8 mouse cellular contexts compared by ENCODE assay signal in the genomic region with DNA sequence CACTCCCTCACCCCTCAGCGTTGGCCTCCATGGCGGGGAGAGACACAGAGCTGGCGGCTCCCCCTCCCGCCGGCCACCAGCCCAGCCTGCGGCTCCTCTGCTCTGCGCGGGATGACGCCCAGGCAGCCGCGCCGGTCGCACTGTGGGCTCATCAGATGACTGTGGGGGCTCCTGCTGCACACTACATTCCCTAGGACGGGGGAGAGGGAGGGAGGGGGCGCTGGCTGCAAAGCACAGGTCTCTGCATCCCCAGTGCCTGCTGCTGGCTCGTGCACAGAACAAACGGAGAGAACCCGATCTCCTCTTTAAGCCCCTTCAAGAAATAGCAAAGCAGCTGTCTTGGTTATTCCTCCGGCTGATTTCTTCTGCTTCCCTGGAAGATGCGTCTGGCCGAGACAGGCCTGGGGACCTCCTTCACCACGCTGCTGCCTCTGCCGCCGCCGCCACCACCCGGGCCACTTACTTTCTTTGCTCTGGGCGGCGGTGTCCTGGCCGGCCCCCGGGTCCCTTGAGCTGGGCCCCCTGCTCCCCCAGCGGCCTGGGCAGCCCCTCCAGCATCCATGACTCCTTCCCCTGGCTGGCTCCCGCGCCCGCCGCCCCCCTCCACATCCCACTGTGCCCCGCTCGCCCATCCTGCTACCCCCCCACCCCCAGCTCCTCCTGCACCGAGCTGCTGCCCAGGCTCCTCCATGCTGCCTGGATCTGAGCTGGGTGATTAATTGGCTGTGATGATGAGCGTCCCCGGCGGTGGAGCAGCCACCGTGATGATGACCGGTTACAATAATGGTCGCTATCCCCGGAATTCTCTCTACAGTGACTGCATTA.
DNase-seq lines count a peak whose midpoint lies in the region; ATAC-seq lines count a peak whose summit lies in the region.

No protein-coding gene starts in this region.

- H3K9ac ChIP-seq in embryonic facial prominence, embryonic 12.5 days, result peak overlapping the region; percentile 60
- peak overlapping the region; percentile 80 for H3K9ac ChIP-seq in hindbrain, embryonic 11.5 days (ENCODE audit: low read depth, low read length)
- peak overlapping the region; percentile 63 for H3K9ac ChIP-seq in neural tube, embryonic 15.5 days (replicated peaks)

- H3K9me3 ChIP-seq in embryonic facial prominence, embryonic 12.5 days, result no peaks in the 10 kb centered on the region
- H3K9me3 ChIP-seq in hindbrain, embryonic 11.5 days (ENCODE audit: control insufficient read depth, low read length), result no peaks in the 10 kb centered on the region
- no peaks in the 10 kb centered on the region for H3K9me3 ChIP-seq in limb, embryonic 10.5 days (replicated peaks)
- no peaks in the 10 kb centered on the region for H3K9me3 ChIP-seq in neural tube, embryonic 15.5 days (replicated peaks)

- peak overlapping the region; percentile 96 for H3K4me2 ChIP-seq in embryonic facial prominence, embryonic 12.5 days (replicated peaks)
- H3K4me2 ChIP-seq in hindbrain, embryonic 11.5 days (replicated peaks; ENCODE audit: low read depth, low read length), result peak overlapping the region; percentile 88
- H3K4me2 ChIP-seq in neural tube, embryonic 15.5 days, result peak overlapping the region; percentile 87

- peak; percentile 81 for ATAC-seq in embryonic facial prominence, embryonic 12.5 days (ENCODE audit: insufficient number of reproducible peaks, insufficient read depth, low FRiP score, low TSS enrichment)
- ATAC-seq in hindbrain, embryonic 11.5 days (ENCODE audit: low FRiP score), result peak; percentile 89
- peak; percentile 87 for ATAC-seq in neural tube, embryonic 15.5 days (ENCODE audit: low FRiP score)

- peak overlapping the region; percentile 51 for H3K4me3 ChIP-seq in embryonic facial prominence, embryonic 12.5 days
- peak overlapping the region; percentile 55 for H3K4me3 ChIP-seq in hindbrain, embryonic 11.5 days (ENCODE audit: low read depth, low read length)
- peak overlapping the region; percentile 67 for H3K4me3 ChIP-seq in limb, embryonic 10.5 days
- peak overlapping the region; percentile 48 for H3K4me3 ChIP-seq in neural tube, embryonic 15.5 days (replicated peaks)

- DNase-seq in layer of hippocampus, adult 11-12 months (ENCODE audit: low spot score), result peak; percentile 62
- no peak for DNase-seq in layer of hippocampus, adult 9-10 months (ENCODE audit: low spot score)
- peak; percentile 77 for DNase-seq in hindbrain, embryonic 11.5 days (ENCODE audit: low spot score)
- peak; percentile 71 for DNase-seq in limb, embryonic 10.5 days (ENCODE audit: low spot score)
- DNase-seq in spleen, adult 12 weeks (ENCODE audit: low spot score), result no peak
- no peak for DNase-seq in kidney, postnatal 25 days

- WGBS in embryonic facial prominence, embryonic 12.5 days, result under 1% methylated on average over 43 of the region's 45 CpGs
- WGBS in hindbrain, embryonic 11.5 days, result under 1% methylated on average over 41 of the region's 45 CpGs
- under 1% methylated on average over 45 of the region's 45 CpGs for WGBS in limb, embryonic 10.5 days
- under 1% methylated on average over 45 of the region's 45 CpGs for WGBS in neural tube, embryonic 15.5 days

- no peaks in the 10 kb centered on the region for H3K27me3 ChIP-seq in embryonic facial prominence, embryonic 12.5 days
- no peaks in the 10 kb centered on the region; the same call in 1 of the 2 replicates for H3K27me3 ChIP-seq in hindbrain, embryonic 11.5 days (ENCODE audit: control insufficient read depth, insufficient read depth, low read length)
- H3K27me3 ChIP-seq in limb, embryonic 10.5 days (ENCODE audit: low read depth, poor library complexity, severe bottlenecking), result peaks cover 22% of the 10 kb centered on the region; the same call in 1 of the 2 replicates
- no peaks in the 10 kb centered on the region for H3K27me3 ChIP-seq in neural tube, embryonic 15.5 days (replicated peaks)

- peaks cover 23% of the 10 kb centered on the region for H3K4me1 ChIP-seq in embryonic facial prominence, embryonic 12.5 days
- H3K4me1 ChIP-seq in hindbrain, embryonic 11.5 days (replicated peaks; ENCODE audit: control insufficient read depth, insufficient read depth, low read length), result peaks cover 6% of the 10 kb centered on the region
- peaks cover 28% of the 10 kb centered on the region for H3K4me1 ChIP-seq in limb, embryonic 10.5 days
- H3K4me1 ChIP-seq in neural tube, embryonic 15.5 days, result peaks cover 67% of the 10 kb centered on the region

- H3K27ac ChIP-seq in embryonic facial prominence, embryonic 12.5 days, result peak overlapping the region; percentile 87
- peak overlapping the region; percentile 98 for H3K27ac ChIP-seq in hindbrain, embryonic 11.5 days (ENCODE audit: low read depth, low read length)
- H3K27ac ChIP-seq in limb, embryonic 10.5 days, result peak overlapping the region; percentile 84
- H3K27ac ChIP-seq in neural tube, embryonic 15.5 days (replicated peaks), result peak overlapping the region; percentile 93

- no peaks in the 10 kb centered on the region for H3K36me3 ChIP-seq in embryonic facial prominence, embryonic 12.5 days
- H3K36me3 ChIP-seq in hindbrain, embryonic 11.5 days (ENCODE audit: control insufficient read depth, insufficient read depth, low read length), result no peaks in the 10 kb centered on the region
- no peaks in the 10 kb centered on the region for H3K36me3 ChIP-seq in limb, embryonic 10.5 days
- H3K36me3 ChIP-seq in neural tube, embryonic 15.5 days, result no peaks in the 10 kb centered on the region

Comparison
In these comparisons a context has a peak if more than half of its experiments do, and no peak if none do; other contexts are left out.
1. DNase-seq: peak in layer of hippocampus, adult 11-12 months (single experiment), hindbrain, embryonic 11.5 days (single experiment) and limb, embryonic 10.5 days (single experiment); none in layer of hippocampus, adult 9-10 months (single experiment), spleen, adult 12 weeks (single experiment) and kidney, postnatal 25 days (0 of 2).
2. Peak in every context shown above with its lines, with median percentiles within 50 percentile points of each other: ATAC-seq, H3K27ac ChIP-seq, H3K4me2 ChIP-seq, H3K4me3 ChIP-seq and H3K9ac ChIP-seq.